Mouse (Mus musculus): ENCODE measurements around the gene Slc6a4. TPM values are rescaled to one million over a fixed set of nuclear protein-coding genes. Genes with fewer than 3 reads are reported as not detected.
A peak's percentile ranks its signal among the peaks of the same experiment; 100 is the strongest.

The Slc6a4 gene
- 0.74 and 0.77 TPM in 2 replicates for polyA plus RNA-seq (2014; fragmentation: Nextera tagmentation; extraction: Ambion mirVana)

DNA sequence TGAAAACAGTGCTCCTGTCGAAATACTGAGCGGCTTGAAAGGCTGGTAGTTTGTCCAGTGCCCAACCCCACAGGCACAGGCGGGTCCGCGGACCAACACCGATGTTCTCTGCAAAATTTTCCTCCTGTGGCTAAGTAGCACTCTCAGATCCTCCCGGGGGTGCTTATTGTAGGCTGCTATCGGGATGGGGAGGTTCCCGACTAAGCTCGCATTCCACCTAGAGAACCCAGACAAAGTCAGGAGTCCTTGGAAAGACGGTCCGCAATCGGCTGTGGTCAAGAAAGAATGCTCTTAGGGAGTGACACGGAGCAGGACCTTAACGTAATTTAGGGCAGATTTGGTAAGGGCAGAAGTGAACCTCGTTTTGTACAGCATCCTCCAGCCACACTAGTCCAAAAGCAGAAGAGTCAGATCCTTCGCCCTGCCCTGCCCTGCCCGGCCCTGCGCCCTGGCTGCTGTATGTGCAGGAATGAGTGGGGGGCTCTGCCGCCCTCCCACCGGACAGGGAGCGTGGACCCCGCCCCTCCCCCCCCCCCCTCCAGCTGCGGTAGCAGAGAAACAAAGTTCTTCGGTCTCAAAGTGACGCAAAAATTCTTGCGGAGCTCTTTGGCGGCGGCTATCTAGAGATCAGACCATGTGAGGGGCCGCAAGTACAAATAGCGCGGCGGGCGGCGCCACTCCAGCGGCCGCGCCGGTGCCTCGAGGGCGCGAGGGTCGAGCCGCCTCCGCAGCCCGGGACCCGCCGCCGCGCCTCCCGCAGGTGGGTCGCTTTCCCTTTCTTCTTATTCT is at the start of gene Slc6a4:
Gene Slc6a4, plus strand, starts transcription at position 688 of the 789 bp plus-strand sequence.
- Histone ChIP-seq H3K9ac (replicated peaks; ENCODE audit: low read depth, low read length) (no peak within 1 kb of the TSS; the same call in 1 of the 2 replicates), H3K4me3 (ENCODE audit: low read depth, low read length) (peak within 1 kb of the TSS; percentile 39), H3K36me3 (ENCODE audit: control insufficient read depth, insufficient read depth, low read length) (no peaks in the 10 kb centered on the region), H3K27ac (ENCODE audit: low read length) (no peak within 1 kb of the TSS), H3K27me3 (ENCODE audit: control insufficient read depth, insufficient read depth, low read length) (0 out of 2 replicates have a peak, but pooled peaks cover 18% of the 10 kb centered on the region), H3K4me2 (replicated peaks; ENCODE audit: low read depth, low read length) (peak within 1 kb of the TSS; percentile 85), H3K4me1 (ENCODE audit: control insufficient read depth, insufficient read depth, low read length) (peaks cover 13% of the 10 kb centered on the region), H3K9me3 (ENCODE audit: control insufficient read depth, low read depth, low read length) (no peaks in the 10 kb centered on the region)
- WGBS = under 1% methylated on average over 52 of the region's 52 CpGs
- no peak for ATAC-seq (ENCODE audit: insufficient number of reproducible peaks, insufficient read depth, low FRiP score, low read depth)

DNA sequence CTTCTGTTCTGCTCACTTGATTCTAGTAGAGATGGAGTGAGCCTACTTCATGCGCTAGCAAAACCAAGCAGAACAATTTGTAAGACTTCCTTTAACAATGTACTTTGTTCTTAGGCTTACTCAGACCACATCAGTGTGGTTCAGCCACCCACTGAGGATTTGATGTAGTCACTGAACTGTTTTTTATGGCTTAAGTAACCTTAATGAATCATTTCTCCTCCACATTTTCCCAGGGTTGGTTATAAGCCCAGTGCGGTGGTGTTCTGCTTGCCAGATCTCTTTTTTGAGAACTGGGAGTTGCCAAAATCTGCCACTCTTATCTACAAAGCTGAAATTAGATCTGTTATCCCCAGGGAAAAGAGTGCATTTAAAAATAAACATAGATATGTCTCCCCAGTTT is 44.9 kb upstream of the Slc6a4 start:
- Histone ChIP-seq H3K4me1 (ENCODE audit: control insufficient read depth, insufficient read depth, low read length) (no peaks in the 10 kb centered on the region), H3K4me2 (replicated peaks; ENCODE audit: low read depth, low read length) (no peak overlapping the region), H3K4me3 (ENCODE audit: low read depth, low read length) (no peak overlapping the region), H3K27ac (ENCODE audit: low read length) (no peak overlapping the region), H3K9ac (replicated peaks; ENCODE audit: low read depth, low read length) (no peak overlapping the region), H3K36me3 (ENCODE audit: control insufficient read depth, insufficient read depth, low read length) (peaks cover 56% of the 10 kb centered on the region), H3K27me3 (ENCODE audit: control insufficient read depth, insufficient read depth, low read length) (no peaks in the 10 kb centered on the region), H3K9me3 (ENCODE audit: control insufficient read depth, low read depth, low read length) (no peaks in the 10 kb centered on the region)
- WGBS = 88% methylated on average over 2 of the region's 2 CpGs
- no peak for ATAC-seq (ENCODE audit: insufficient number of reproducible peaks, insufficient read depth, low FRiP score, low read depth)

DNA sequence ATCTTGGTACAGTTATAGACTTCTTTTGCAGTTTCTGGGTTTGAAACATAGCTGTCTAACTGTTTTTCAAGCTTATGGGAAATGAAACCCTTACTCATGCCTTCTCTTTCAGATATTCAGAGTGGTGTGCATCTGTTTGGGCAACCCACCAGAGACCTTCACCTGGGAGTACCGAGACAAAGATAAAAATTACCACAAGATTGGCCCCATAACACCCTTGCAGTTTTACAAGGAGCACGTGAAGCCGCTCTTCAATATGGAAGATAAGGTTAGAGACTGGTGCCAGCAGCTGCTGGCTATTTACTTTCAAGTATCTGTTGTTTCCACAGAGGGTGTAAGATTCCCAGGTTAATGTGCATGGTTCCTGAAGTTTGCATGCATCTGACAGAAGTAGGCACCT is 32.7 kb upstream of the Slc6a4 start:
- Histone ChIP-seq H3K9me3 (ENCODE audit: control insufficient read depth, low read depth, low read length) (no peaks in the 10 kb centered on the region), H3K36me3 (ENCODE audit: control insufficient read depth, insufficient read depth, low read length) (peaks cover 82% of the 10 kb centered on the region), H3K27ac (ENCODE audit: low read length) (no peak overlapping the region), H3K4me1 (ENCODE audit: control insufficient read depth, insufficient read depth, low read length) (no peaks in the 10 kb centered on the region), H3K4me3 (ENCODE audit: low read depth, low read length) (no peak overlapping the region), H3K9ac (replicated peaks; ENCODE audit: low read depth, low read length) (no peak overlapping the region), H3K27me3 (ENCODE audit: control insufficient read depth, insufficient read depth, low read length) (no peaks in the 10 kb centered on the region), H3K4me2 (replicated peaks; ENCODE audit: low read depth, low read length) (no peak overlapping the region)
- ATAC-seq (ENCODE audit: insufficient number of reproducible peaks, insufficient read depth, low FRiP score, low read depth) = no peak
- WGBS = 96% methylated on average over 3 of the region's 3 CpGs

DNA sequence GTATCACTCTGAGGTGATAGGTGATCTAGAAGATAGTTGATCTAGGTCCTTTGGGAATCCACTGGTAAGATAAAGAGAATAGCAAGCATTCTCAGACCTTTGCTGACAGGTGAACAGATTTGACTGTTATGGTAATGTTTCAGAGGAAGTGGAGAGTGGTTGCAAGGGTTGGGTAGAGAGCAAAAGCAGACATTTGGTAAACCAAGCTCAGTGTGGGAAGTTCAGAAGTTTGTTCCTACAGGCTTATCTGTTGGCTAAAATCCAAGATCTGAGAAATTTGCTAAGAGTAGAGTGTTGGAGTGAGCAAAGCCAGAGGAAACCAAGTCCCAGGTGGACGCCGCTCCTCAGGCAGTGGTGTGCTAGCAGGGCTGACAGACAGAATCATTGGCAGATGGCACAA is 28.1 kb upstream of the Slc6a4 start:
- 87% methylated on average over 2 of the region's 2 CpGs for WGBS
- H3K4me2 ChIP-seq (replicated peaks; ENCODE audit: low read depth, low read length) = no peak overlapping the region
- H3K9ac ChIP-seq (replicated peaks; ENCODE audit: low read depth, low read length) = no peak overlapping the region
- H3K27me3 ChIP-seq (ENCODE audit: control insufficient read depth, insufficient read depth, low read length) = no peaks in the 10 kb centered on the region
- peaks cover 83% of the 10 kb centered on the region for H3K36me3 ChIP-seq (ENCODE audit: control insufficient read depth, insufficient read depth, low read length)
- no peaks in the 10 kb centered on the region for H3K4me1 ChIP-seq (ENCODE audit: control insufficient read depth, insufficient read depth, low read length)
- H3K9me3 ChIP-seq (ENCODE audit: control insufficient read depth, low read depth, low read length) = no peaks in the 10 kb centered on the region
- H3K4me3 ChIP-seq (ENCODE audit: low read depth, low read length) = no peak overlapping the region
- no peak for ATAC-seq (ENCODE audit: insufficient number of reproducible peaks, insufficient read depth, low FRiP score, low read depth)
- no peak overlapping the region for H3K27ac ChIP-seq (ENCODE audit: low read length)

DNA sequence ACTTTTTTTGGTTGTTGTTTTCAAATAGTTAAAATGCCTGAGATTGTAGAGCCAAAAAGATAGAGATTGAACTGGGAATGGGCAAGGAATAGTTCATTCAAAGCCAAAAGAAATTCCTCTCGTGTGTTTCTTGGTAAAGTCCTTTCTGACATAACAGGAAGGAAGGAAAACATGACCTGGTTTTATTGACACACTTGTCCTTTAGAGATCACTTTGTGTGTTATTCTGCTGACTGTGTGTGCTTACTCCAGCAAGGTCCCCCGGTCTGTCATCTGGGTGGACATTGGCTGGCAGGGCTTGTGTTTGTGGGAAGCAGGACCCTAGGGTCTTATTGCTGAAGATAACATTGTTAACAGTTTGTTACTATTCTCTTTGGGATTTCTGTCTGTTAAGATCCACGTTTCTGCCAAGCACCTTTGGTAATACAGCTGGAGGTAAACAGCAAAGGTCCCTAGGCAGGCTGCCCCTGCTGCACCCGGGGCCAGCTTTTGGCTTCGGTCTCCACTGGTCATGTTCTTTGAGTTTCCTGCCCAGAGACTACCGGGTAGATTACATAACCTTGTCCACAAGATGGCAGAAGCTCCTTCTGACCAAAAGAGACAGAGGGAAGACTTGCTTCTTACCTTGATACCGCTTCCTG is 23.6 kb upstream of the Slc6a4 start:
- H3K27me3 ChIP-seq (ENCODE audit: control insufficient read depth, insufficient read depth, low read length) = no peaks in the 10 kb centered on the region
- H3K27ac ChIP-seq (ENCODE audit: low read length) = no peak overlapping the region
- 82% methylated on average over 7 of the region's 7 CpGs for WGBS
- no peak overlapping the region for H3K4me2 ChIP-seq (replicated peaks; ENCODE audit: low read depth, low read length)
- peaks cover 58% of the 10 kb centered on the region for H3K36me3 ChIP-seq (ENCODE audit: control insufficient read depth, insufficient read depth, low read length)
- H3K9ac ChIP-seq (replicated peaks; ENCODE audit: low read depth, low read length) = no peak overlapping the region
- ATAC-seq (ENCODE audit: insufficient number of reproducible peaks, insufficient read depth, low FRiP score, low read depth) = no peak
- H3K9me3 ChIP-seq (ENCODE audit: control insufficient read depth, low read depth, low read length) = no peaks in the 10 kb centered on the region
- no peaks in the 10 kb centered on the region for H3K4me1 ChIP-seq (ENCODE audit: control insufficient read depth, insufficient read depth, low read length)
- H3K4me3 ChIP-seq (ENCODE audit: low read depth, low read length) = no peak overlapping the region

DNA sequence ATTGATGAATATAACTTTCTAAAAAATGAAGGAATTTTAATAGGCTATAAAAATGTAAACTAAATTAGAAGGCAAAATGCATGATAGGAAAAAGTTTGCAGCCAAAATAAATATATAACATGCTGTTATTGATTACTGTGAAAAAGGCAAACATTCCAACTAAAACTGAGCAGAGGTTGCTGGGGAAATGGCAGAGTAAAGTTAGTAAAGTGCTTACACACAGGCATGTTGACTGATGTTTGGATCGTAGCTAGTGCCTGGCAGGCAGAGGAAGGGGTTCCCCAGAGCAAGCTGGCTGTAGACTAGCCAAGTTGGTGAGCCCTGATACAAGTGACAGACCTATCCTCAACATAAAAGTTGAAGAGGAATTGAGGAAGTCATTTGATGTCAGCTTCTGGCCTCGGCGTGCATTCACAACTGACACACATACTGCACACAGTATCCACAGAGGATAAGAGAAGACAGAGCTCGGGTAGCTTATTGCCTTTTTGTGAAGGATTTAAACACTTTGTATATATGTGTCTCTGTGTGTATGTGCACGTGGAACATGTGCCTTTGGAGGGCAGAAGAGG is 16.7 kb upstream of the Slc6a4 start:
- no peaks in the 10 kb centered on the region for H3K9me3 ChIP-seq (ENCODE audit: control insufficient read depth, low read depth, low read length)
- 75% methylated on average over 5 of the region's 5 CpGs for WGBS
- peaks cover 18% of the 10 kb centered on the region for H3K36me3 ChIP-seq (ENCODE audit: control insufficient read depth, insufficient read depth, low read length)

DNA sequence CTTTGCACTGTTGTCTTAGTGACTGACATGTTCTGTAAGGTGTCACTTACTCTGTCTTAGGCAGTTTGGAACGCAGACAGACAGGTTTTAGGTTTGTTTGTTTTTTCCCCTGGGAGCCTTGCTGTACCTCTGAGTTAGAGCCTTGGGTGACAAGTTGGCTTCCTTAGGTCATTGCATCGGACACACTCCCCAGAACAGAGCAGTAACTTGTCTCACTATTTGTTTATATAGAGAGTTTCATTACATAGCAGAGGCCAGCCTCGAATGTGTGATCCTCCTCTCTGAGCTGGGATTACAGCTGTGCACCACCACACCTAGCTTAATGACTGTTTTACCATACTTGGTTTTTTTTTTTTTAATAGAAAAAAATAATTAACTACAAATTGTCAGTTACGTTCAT is 16.0 kb upstream of the Slc6a4 start:
- H3K36me3 ChIP-seq (ENCODE audit: control insufficient read depth, insufficient read depth, low read length) = peaks cover 24% of the 10 kb centered on the region
- no peak overlapping the region for H3K4me2 ChIP-seq (replicated peaks; ENCODE audit: low read depth, low read length)
- 50% methylated on average over 4 of the region's 4 CpGs for WGBS
- H3K27ac ChIP-seq (ENCODE audit: low read length) = no peak overlapping the region
- H3K9ac ChIP-seq (replicated peaks; ENCODE audit: low read depth, low read length) = no peak overlapping the region
- H3K27me3 ChIP-seq (ENCODE audit: control insufficient read depth, insufficient read depth, low read length) = no peaks in the 10 kb centered on the region
- ATAC-seq (ENCODE audit: insufficient number of reproducible peaks, insufficient read depth, low FRiP score, low read depth) = no peak
- no peaks in the 10 kb centered on the region for H3K9me3 ChIP-seq (ENCODE audit: control insufficient read depth, low read depth, low read length)
- no peak overlapping the region for H3K4me3 ChIP-seq (ENCODE audit: low read depth, low read length)
- no peaks in the 10 kb centered on the region for H3K4me1 ChIP-seq (ENCODE audit: control insufficient read depth, insufficient read depth, low read length)

More for the DNA sequence above, 16.7 kb upstream of the Slc6a4 start:
- no peak overlapping the region for H3K4me3 ChIP-seq (ENCODE audit: low read depth, low read length)
- H3K9ac ChIP-seq (replicated peaks; ENCODE audit: low read depth, low read length) = no peak overlapping the region
- no peak overlapping the region for H3K4me2 ChIP-seq (replicated peaks; ENCODE audit: low read depth, low read length)
- no peak overlapping the region for H3K27ac ChIP-seq (ENCODE audit: low read length)
- no peak for ATAC-seq (ENCODE audit: insufficient number of reproducible peaks, insufficient read depth, low FRiP score, low read depth)
- H3K4me1 ChIP-seq (ENCODE audit: control insufficient read depth, insufficient read depth, low read length) = no peaks in the 10 kb centered on the region
- no peaks in the 10 kb centered on the region for H3K27me3 ChIP-seq (ENCODE audit: control insufficient read depth, insufficient read depth, low read length)

DNA sequence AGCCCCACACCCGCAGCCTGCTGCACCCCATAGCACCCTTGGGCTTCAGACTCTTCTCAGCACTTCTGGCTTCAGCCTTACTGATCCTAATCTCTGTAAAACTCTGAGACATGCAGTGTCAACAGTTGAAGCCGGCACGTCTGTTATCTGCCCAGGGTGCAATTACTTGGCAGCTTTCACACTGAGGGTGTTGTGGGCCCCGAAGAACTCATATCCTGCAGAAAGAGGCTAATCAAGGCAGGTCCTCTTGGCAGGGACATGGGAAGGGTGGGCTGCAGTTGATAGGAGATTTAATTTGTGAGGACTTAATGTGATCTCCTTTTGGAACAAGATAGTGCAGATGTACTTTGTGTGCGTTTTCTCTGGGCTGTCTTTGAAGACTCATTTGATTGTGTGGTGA is 14.8 kb upstream of the Slc6a4 start:
- Histone ChIP-seq H3K27ac (ENCODE audit: low read length) (no peak overlapping the region), H3K9me3 (ENCODE audit: control insufficient read depth, low read depth, low read length) (no peaks in the 10 kb centered on the region), H3K36me3 (ENCODE audit: control insufficient read depth, insufficient read depth, low read length) (peaks cover 25% of the 10 kb centered on the region), H3K27me3 (ENCODE audit: control insufficient read depth, insufficient read depth, low read length) (no peaks in the 10 kb centered on the region), H3K4me3 (ENCODE audit: low read depth, low read length) (no peak overlapping the region), H3K9ac (replicated peaks; ENCODE audit: low read depth, low read length) (no peak overlapping the region), H3K4me1 (ENCODE audit: control insufficient read depth, insufficient read depth, low read length) (no peaks in the 10 kb centered on the region), H3K4me2 (replicated peaks; ENCODE audit: low read depth, low read length) (no peak overlapping the region)
- no peak for ATAC-seq (ENCODE audit: insufficient number of reproducible peaks, insufficient read depth, low FRiP score, low read depth)
- 78% methylated on average over 5 of the region's 5 CpGs for WGBS
